Mouse (Mus musculus): ENCODE measurements at regions not wholly inside any gene's neighbourhood (a gene's known extent, or its start where the extent isn't known, plus 50 kb on each side); places are given as distances from the start of the nearest gene placed in this dataset.

GRCm38 (mm10) chr4:7559867-7560832, 678.7 kb downstream of the Car8 start:
- Histone ChIP-seq H3K27ac (peak overlapping the region; percentile 57), H3K4me3 (no peak overlapping the region)
- TF ChIP-seq CTCF (IDR thresholded peaks at IDR 0.05), result no peak
- DNase-seq, result no peak
- intact Hi-C loops (cut with DNase I), result no loop called here

GRCm38 (mm10) chr4:7558721-7559120, 680.1 kb downstream of the Car8 start:
- DNase-seq, result no peak
- H3K4me3 ChIP-seq, result no peak overlapping the region
- intact Hi-C loops (cut with DNase I), result no loop called here
- no peak for TF ChIP-seq CTCF (IDR thresholded peaks at IDR 0.05)
- H3K27ac ChIP-seq, result no peak overlapping the region

- intact Hi-C loops (cut with DNase I), result no loop called here
- Histone ChIP-seq H3K4me3 (no peak overlapping the region), H3K27ac (no peak overlapping the region)
- TF ChIP-seq CTCF (IDR thresholded peaks at IDR 0.05), result no peak
- DNase-seq, result no peak
Measured at GRCm38 (mm10) chr4:7534301-7534700, 704.5 kb downstream of the Car8 start.

GRCm38 (mm10) chr4:7527718-7528117, 711.1 kb downstream of the Car8 start:
- intact Hi-C loops (cut with DNase I), result no loop called here
- H3K27ac ChIP-seq, result no peak overlapping the region
- no peak for TF ChIP-seq CTCF (IDR thresholded peaks at IDR 0.05)
- H3K4me3 ChIP-seq, result no peak overlapping the region
- DNase-seq, result no peak

- H3K4me3 ChIP-seq, result no peak overlapping the region
- intact Hi-C loops (cut with DNase I), result no loop called here
- H3K27ac ChIP-seq, result no peak overlapping the region
- no peak for DNase-seq
- no peak for TF ChIP-seq CTCF (IDR thresholded peaks at IDR 0.05)
Measured at GRCm38 (mm10) chr4:7513081-7513480, 725.8 kb downstream of the Car8 start.

- intact Hi-C loops (cut with DNase I), result no loop called here
- H3K4me3 ChIP-seq, result no peak overlapping the region
- no peak for DNase-seq
- no peak overlapping the region for H3K27ac ChIP-seq
- TF ChIP-seq CTCF (IDR thresholded peaks at IDR 0.05), result no peak
Measured at GRCm38 (mm10) chr4:7485552-7485951, 753.3 kb downstream of the Car8 start.

- no peak overlapping the region for H3K27ac ChIP-seq
- intact Hi-C loops (cut with DNase I), result no loop called here
- DNase-seq, result no peak
- H3K4me3 ChIP-seq, result no peak overlapping the region
- TF ChIP-seq CTCF (IDR thresholded peaks at IDR 0.05), result no peak
Measured at GRCm38 (mm10) chr4:7455130-7455529, 783.7 kb downstream of the Car8 start.

GRCm38 (mm10) chr4:7452678-7453077, 786.2 kb downstream of the Car8 start:
- no peak overlapping the region for H3K4me3 ChIP-seq
- no peak for DNase-seq
- no peak overlapping the region for H3K27ac ChIP-seq
- no peak for TF ChIP-seq CTCF (IDR thresholded peaks at IDR 0.05)
- intact Hi-C loops (cut with DNase I), result no loop called here

- TF ChIP-seq CTCF (IDR thresholded peaks at IDR 0.05), result no peak
- no peak overlapping the region for H3K27ac ChIP-seq
- no peak overlapping the region for H3K4me3 ChIP-seq
- intact Hi-C loops (cut with DNase I), result no loop called here
- no peak for DNase-seq
Measured at GRCm38 (mm10) chr4:7450991-7451390, 787.9 kb downstream of the Car8 start.

- DNase-seq, result no peak
- TF ChIP-seq CTCF (IDR thresholded peaks at IDR 0.05), result no peak
- no peak overlapping the region for H3K4me3 ChIP-seq
- intact Hi-C loops (cut with DNase I), result no loop called here
- H3K27ac ChIP-seq, result no peak overlapping the region
Measured at GRCm38 (mm10) chr4:7429308-7429707, 809.5 kb downstream of the Car8 start.

- Histone ChIP-seq H3K4me3 (no peak overlapping the region), H3K27ac (no peak overlapping the region)
- no peak for TF ChIP-seq CTCF (IDR thresholded peaks at IDR 0.05)
- DNase-seq, result no peak
- intact Hi-C loops (cut with DNase I), result no loop called here
Measured at GRCm38 (mm10) chr4:7424081-7424480, 814.8 kb downstream of the Car8 start.

GRCm38 (mm10) chr4:7423204-7423603, 815.6 kb downstream of the Car8 start:
- intact Hi-C loops (cut with DNase I), result no loop called here
- no peak overlapping the region for H3K27ac ChIP-seq
- DNase-seq, result no peak
- no peak overlapping the region for H3K4me3 ChIP-seq
- TF ChIP-seq CTCF (IDR thresholded peaks at IDR 0.05), result no peak

GRCm38 (mm10) chr4:7422787-7423186, 816.1 kb downstream of the Car8 start:
- DNase-seq, result no peak
- no peak for TF ChIP-seq CTCF (IDR thresholded peaks at IDR 0.05)
- Histone ChIP-seq H3K27ac (no peak overlapping the region), H3K4me3 (no peak overlapping the region)
- intact Hi-C loops (cut with DNase I), result no loop called here

- no peak overlapping the region for H3K27ac ChIP-seq
- intact Hi-C loops (cut with DNase I), result no loop called here
- no peak overlapping the region for H3K4me3 ChIP-seq
- TF ChIP-seq CTCF (IDR thresholded peaks at IDR 0.05), result no peak
- no peak for DNase-seq
Measured at GRCm38 (mm10) chr4:7414301-7414700, 824.5 kb downstream of the Car8 start.

All from gastrocnemius, adult 2 months (tissue).